In the genomic region with DNA sequence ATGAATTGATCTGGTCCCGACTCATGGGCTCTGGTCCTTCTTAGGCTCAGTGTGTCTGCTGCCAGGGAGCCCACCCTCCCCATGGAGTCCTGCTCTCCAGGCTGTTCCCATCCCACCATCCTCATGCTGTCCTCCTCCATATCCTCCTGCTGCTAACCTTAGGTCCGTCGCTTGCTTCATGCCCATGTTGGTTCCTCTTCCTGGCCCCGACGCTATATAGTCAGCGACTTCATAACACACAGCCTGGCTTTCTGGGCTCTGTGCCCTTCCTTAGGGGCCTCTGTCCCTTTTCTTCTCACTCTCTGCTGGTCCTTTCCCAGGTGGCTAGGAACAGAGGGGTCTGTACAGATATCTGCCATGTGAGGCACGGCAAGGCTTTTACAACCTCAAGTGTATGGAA, we compare ENCODE assay signal across 24 mouse cellular contexts.
DNase-seq lines count a peak whose midpoint lies in the region; ATAC-seq lines count a peak whose summit lies in the region.
"Had no signal": no experiment of that assay in that cellular context is flagged by ENCODE, and none has a peak within 500 bp of the region (broad histone marks: within the 10 kb centered on the region; RNA-seq: fewer than 3 reads in every experiment).

No protein-coding gene starts in this region.

- H3K36me3 ChIP-seq in heart, embryonic 11.5 days (ENCODE audit: control insufficient read depth, insufficient read depth, low read length): no peaks in the 10 kb centered on the region
- H3K36me3 ChIP-seq in neural tube, embryonic 11.5 days (ENCODE audit: control insufficient read depth, insufficient read depth, low read length): no peaks in the 10 kb centered on the region
- H3K36me3 ChIP-seq: forebrain, embryonic 12.5 days; G1E; midbrain, embryonic 15.5 days had no signal

- H3K9ac ChIP-seq in heart, embryonic 11.5 days (ENCODE audit: low read depth, low read length): peak overlapping the region; percentile 35; the same call in 1 of the 2 replicates
- H3K9ac ChIP-seq in neural tube, embryonic 11.5 days (ENCODE audit: low read length): 0 out of 2 replicates have a peak overlapping the region, but pooled peaks have one; percentile 5
- H3K9ac ChIP-seq: forebrain, embryonic 12.5 days; liver, embryonic 14.5 days; lung, embryonic 14.5 days; midbrain, embryonic 15.5 days had no signal

- H3K9me3 ChIP-seq in heart, embryonic 11.5 days (replicated peaks; ENCODE audit: control insufficient read depth, low read length): no peaks in the 10 kb centered on the region
- no peaks in the 10 kb centered on the region for H3K9me3 ChIP-seq in neural tube, embryonic 11.5 days (ENCODE audit: control insufficient read depth, low read length)
- H3K9me3 ChIP-seq: forebrain, embryonic 12.5 days; G1E; midbrain, embryonic 15.5 days had no signal

- H3K27me3 ChIP-seq in heart, embryonic 11.5 days (ENCODE audit: control insufficient read depth, insufficient read depth, low read length): no peaks in the 10 kb centered on the region
- H3K27me3 ChIP-seq in neural tube, embryonic 11.5 days (ENCODE audit: control insufficient read depth, insufficient read depth, low read length): no peaks in the 10 kb centered on the region
- H3K27me3 ChIP-seq: CH12.LX; forebrain, embryonic 12.5 days; midbrain, embryonic 15.5 days; Patski had no signal

- H3K4me2 ChIP-seq in heart, embryonic 11.5 days: no peak overlapping the region
- no peak overlapping the region for H3K4me2 ChIP-seq in neural tube, embryonic 11.5 days (ENCODE audit: low read depth)
- H3K4me2 ChIP-seq: forebrain, embryonic 12.5 days; lung, embryonic 14.5 days; midbrain, embryonic 15.5 days had no signal

- no peak overlapping the region for H3K4me3 ChIP-seq in heart, embryonic 11.5 days (ENCODE audit: low read depth, low read length)
- H3K4me3 ChIP-seq in neural tube, embryonic 11.5 days (ENCODE audit: low read depth, low read length): no peak overlapping the region
- H3K4me3 ChIP-seq: forebrain, embryonic 12.5 days; midbrain, embryonic 15.5 days had no signal

- no peak for ATAC-seq in heart, embryonic 11.5 days (replicated peaks; ENCODE audit: insufficient number of reproducible peaks, low FRiP score, low TSS enrichment)
- no peak for ATAC-seq in neural tube, embryonic 11.5 days (ENCODE audit: insufficient read depth, low FRiP score, low TSS enrichment)
- ATAC-seq in monocyte, adult 5-6 weeks (replicated peaks; ENCODE audit: insufficient number of reproducible peaks, low FRiP score, low TSS enrichment, poor library complexity, severe bottlenecking): 0 out of 2 replicates have a peak, but pooled peaks have one; percentile 14
- ATAC-seq: hindbrain, postnatal 0 days; intestine, embryonic 16.5 days; midbrain, embryonic 15.5 days; Patski had no signal

- WGBS in heart, embryonic 11.5 days (ENCODE audit: insufficient replicate concordance): 81% methylated on average over 7 of the region's 7 CpGs
- 86% methylated on average over 7 of the region's 7 CpGs for WGBS in neural tube, embryonic 11.5 days

- no peak overlapping the region for H3K27ac ChIP-seq in heart, embryonic 11.5 days (ENCODE audit: low read depth, low read length)
- H3K27ac ChIP-seq in neural tube, embryonic 11.5 days (ENCODE audit: low read depth, low read length): peak overlapping the region; percentile 54; the same call in 1 of the 2 replicates
- H3K27ac ChIP-seq: forebrain, embryonic 12.5 days; hindbrain, postnatal 0 days; liver, embryonic 14.5 days; midbrain, embryonic 15.5 days had no signal

- intact Hi-C loops in heart, postnatal 14 days (cut with DNase I): no loop called here

- no peak for DNase-seq in heart, postnatal 14 days
- no peak for DNase-seq in neural tube, embryonic 11.5 days (ENCODE audit: low spot score)
- DNase-seq in neural tube, embryonic 10.5 days (ENCODE audit: extremely low spot score, low spot score): no peak
- DNase-seq in urinary bladder, postnatal 10 days (ENCODE audit: low spot score): no peak
- no peak for DNase-seq in liver
- DNase-seq: adrenal gland, postnatal 36 days; B cell, adult 2 months; cerebellum, adult 9-10 months; gastrocnemius, postnatal 14 days; kidney, adult 9 months; kidney, postnatal 36 days; layer of hippocampus, adult 9-11 months; lung, embryonic 14.5 days; thymus, postnatal 14 days had no signal

- H3K4me1 ChIP-seq in heart, embryonic 11.5 days (ENCODE audit: control insufficient read depth, insufficient read depth, low read length): peaks cover 51% of the 10 kb centered on the region
- peaks cover 4% of the 10 kb centered on the region; the same call in 1 of the 2 replicates for H3K4me1 ChIP-seq in neural tube, embryonic 11.5 days (ENCODE audit: control insufficient read depth, insufficient read depth, low read length)
